Comparison of ENCODE assay signal across 9 mouse cellular contexts in genomic region chr17:73237178-73237853, GRCm38 (mm10).
A peak's percentile ranks its signal among the peaks of the same experiment; 100 is the strongest.
DNase-seq lines count a peak whose midpoint lies in the region; ATAC-seq and TF ChIP-seq lines count a peak whose summit lies in the region.
"Had no signal": no experiment of that assay in that cellular context is flagged by ENCODE, and none has a peak within 500 bp of the region (broad histone marks: within the 10 kb centered on the region; RNA-seq: fewer than 3 reads in every experiment).

No protein-coding gene starts in this region.

- 54% methylated on average over 3 of the region's 3 CpGs for WGBS in forebrain, postnatal 0 days
- 92% methylated on average over 3 of the region's 3 CpGs for WGBS in forebrain, embryonic 11.5 days
- WGBS in liver, embryonic 12.5 days (ENCODE audit: insufficient replicate concordance) = 66% methylated on average over 3 of the region's 3 CpGs

- no peaks in the 10 kb centered on the region for H3K27me3 ChIP-seq in forebrain, postnatal 0 days (ENCODE audit: insufficient read depth, low read length)
- H3K27me3 ChIP-seq in forebrain, embryonic 11.5 days (ENCODE audit: control insufficient read depth, insufficient read depth, low read length) = no peaks in the 10 kb centered on the region
- H3K27me3 ChIP-seq in liver, embryonic 12.5 days (replicated peaks) = no peaks in the 10 kb centered on the region

- H3K4me3 ChIP-seq in forebrain, postnatal 0 days (ENCODE audit: low read depth, low read length) = no peak overlapping the region
- H3K4me3 ChIP-seq in forebrain, embryonic 11.5 days (ENCODE audit: low read depth, low read length) = no peak overlapping the region
- no peak overlapping the region for H3K4me3 ChIP-seq in left cerebral cortex, adult 2 months
- no peak overlapping the region for H3K4me3 ChIP-seq in liver, embryonic 12.5 days

- H3K4me1 ChIP-seq in forebrain, postnatal 0 days (ENCODE audit: insufficient read depth) = 0 out of 2 replicates have a peak, but pooled peaks cover 4% of the 10 kb centered on the region
- no peaks in the 10 kb centered on the region for H3K4me1 ChIP-seq in forebrain, embryonic 11.5 days (replicated peaks; ENCODE audit: control insufficient read depth, insufficient read depth, low read length)
- H3K4me1 ChIP-seq in liver, embryonic 12.5 days = peaks cover 4% of the 10 kb centered on the region; the same call in 1 of the 2 replicates

- H3K27ac ChIP-seq in forebrain, postnatal 0 days (ENCODE audit: low read depth, low read length) = no peak overlapping the region
- no peak overlapping the region for H3K27ac ChIP-seq in forebrain, embryonic 11.5 days (ENCODE audit: low read depth, low read length)
- peak overlapping the region; percentile 40; the same call in 1 of the 2 replicates for H3K27ac ChIP-seq in left cerebral cortex, adult 2 months
- no peak overlapping the region for H3K27ac ChIP-seq in liver, embryonic 12.5 days

- ATAC-seq in forebrain, postnatal 0 days = peak; percentile 62
- no peak for ATAC-seq in forebrain, embryonic 11.5 days (replicated peaks; ENCODE audit: low FRiP score)
- no peak for ATAC-seq in liver, embryonic 12.5 days

- no peaks in the 10 kb centered on the region for H3K9me3 ChIP-seq in forebrain, postnatal 0 days (ENCODE audit: low read length)
- H3K9me3 ChIP-seq in forebrain, embryonic 11.5 days (ENCODE audit: control insufficient read depth, low read length) = no peaks in the 10 kb centered on the region
- H3K9me3 ChIP-seq in liver, embryonic 12.5 days (replicated peaks) = no peaks in the 10 kb centered on the region

- intact Hi-C loops in left cerebral cortex, adult 2 months (cut with DNase I) = no loop called here

- H3K9ac ChIP-seq in forebrain, postnatal 0 days = no peak overlapping the region
- no peak overlapping the region for H3K9ac ChIP-seq in forebrain, embryonic 11.5 days (ENCODE audit: low read length)
- no peak overlapping the region for H3K9ac ChIP-seq in liver, embryonic 12.5 days

- no peak overlapping the region for H3K4me2 ChIP-seq in forebrain, postnatal 0 days (ENCODE audit: low read depth)
- no peak overlapping the region for H3K4me2 ChIP-seq in forebrain, embryonic 11.5 days (ENCODE audit: low read depth, low read length, severe bottlenecking)
- H3K4me2 ChIP-seq in liver, embryonic 12.5 days = no peak overlapping the region
- H3K4me2 ChIP-seq: midbrain, embryonic 11.5 days had no signal

- DNase-seq in forebrain, postnatal 0 days = peak; percentile 59
- no peak for DNase-seq in forebrain, embryonic 11.5 days (ENCODE audit: low spot score)
- no peak for DNase-seq in left cerebral cortex, adult 2 months (ENCODE audit: extremely low spot score in 1 of 2, low spot score in 2 of 2)
- no peak for DNase-seq in left cerebral cortex, adult 11 months (ENCODE audit: low spot score)
- peak; percentile 91 for DNase-seq in NIH3T3 (ENCODE audit: low read depth)
- peak; percentile 61 for DNase-seq in cerebellum, adult 9-11 months
- DNase-seq in thymus, postnatal 4 days = no peak

- no peaks in the 10 kb centered on the region for H3K36me3 ChIP-seq in forebrain, postnatal 0 days (ENCODE audit: insufficient read depth)
- H3K36me3 ChIP-seq in forebrain, embryonic 11.5 days (ENCODE audit: control insufficient read depth, insufficient read depth, low read length) = no peaks in the 10 kb centered on the region
- H3K36me3 ChIP-seq in liver, embryonic 12.5 days = no peaks in the 10 kb centered on the region; the same call in 1 of the 2 replicates

- TF ChIP-seq CTCF in forebrain, postnatal 0 days (IDR thresholded peaks at IDR 0.05; ENCODE audit: low read depth) = no peak
- TF ChIP-seq CTCF in left cerebral cortex, adult 2 months (IDR thresholded peaks at IDR 0.05) = no peak

Comparison
In these comparisons a context has a peak if more than half of its experiments do, and no peak if none do; other contexts are left out.
1. DNase-seq: peak in forebrain, postnatal 0 days (single experiment), NIH3T3 (single experiment) and cerebellum, adult 9-11 months (single experiment); none in forebrain, embryonic 11.5 days (single experiment), left cerebral cortex, adult 2 months (0 of 2), left cerebral cortex, adult 11 months (single experiment) and thymus, postnatal 4 days (single experiment).